Mouse (Mus musculus): ENCODE measurements around the gene St8sia1.

DNA sequence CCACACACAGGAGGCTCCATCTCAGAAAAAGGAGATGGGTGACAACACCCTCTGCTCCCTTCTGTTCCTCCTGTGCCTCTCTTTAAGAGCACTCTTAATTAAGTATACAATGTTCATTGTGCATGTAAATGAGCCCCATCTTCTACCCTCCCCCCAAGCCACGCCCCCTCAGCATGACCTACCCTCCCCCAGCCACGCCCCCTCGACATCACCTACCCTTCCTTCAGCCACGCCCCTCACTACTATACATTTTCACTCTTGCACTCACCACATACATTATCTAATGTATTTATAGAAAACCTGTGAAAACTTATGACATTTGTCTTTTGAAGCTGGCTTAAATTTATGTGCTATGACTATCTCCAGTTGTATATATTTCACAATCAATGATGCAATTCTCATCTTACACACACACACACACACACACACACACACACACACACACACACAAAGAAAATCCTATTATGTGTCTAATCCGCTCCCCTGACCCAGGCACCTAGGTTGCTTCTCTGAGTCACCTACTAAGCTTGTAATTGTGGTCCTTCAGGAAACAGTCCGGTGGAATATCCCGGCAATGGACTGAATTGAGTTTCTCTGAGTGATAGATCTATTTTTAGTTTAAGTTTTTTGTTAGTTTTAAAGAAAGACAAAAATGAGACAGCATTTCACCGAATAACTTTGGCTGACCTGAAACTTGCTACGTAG, 37.2 kb downstream of the St8sia1 start:
- TF ChIP-seq EP300 (optimal IDR thresholded peaks at IDR 0.05): no peak
- no peak for TF ChIP-seq CTCF (IDR thresholded peaks at IDR 0.05; ENCODE audit: low read depth)

Measured in stomach, postnatal 0 days (tissue).